29 mouse cellular contexts compared by ENCODE assay signal in genomic region chr9:108232908-108233307, GRCm38 (mm10).
"Had no signal": no experiment of that assay in that cellular context is flagged by ENCODE, and none has a peak within 500 bp of the region (broad histone marks: within the 10 kb centered on the region; RNA-seq: fewer than 3 reads in every experiment).

No protein-coding gene starts in this region.

- H3K4me2 ChIP-seq: limb, embryonic 12.5 days; limb, embryonic 13.5 days; limb, embryonic 15.5 days; liver, embryonic 12.5 days; liver, embryonic 13.5 days; liver, embryonic 15.5 days; lung, embryonic 14.5 days; lung, embryonic 15.5 days; midbrain, embryonic 11.5 days; midbrain, embryonic 12.5 days; midbrain, embryonic 13.5 days; midbrain, embryonic 15.5 days; neural tube, embryonic 12.5 days had no signal

- H3K9ac ChIP-seq: limb, embryonic 12.5 days; limb, embryonic 13.5 days; limb, embryonic 15.5 days; liver, embryonic 12.5 days; liver, embryonic 13.5 days; liver, embryonic 14.5 days; liver, embryonic 15.5 days; lung, embryonic 14.5 days; lung, embryonic 15.5 days; midbrain, embryonic 12.5 days; midbrain, embryonic 13.5 days; midbrain, embryonic 15.5 days; neural tube, embryonic 12.5 days had no signal

- H3K27ac ChIP-seq: left cerebral cortex, adult 2 months; limb, embryonic 10.5 days; limb, embryonic 12.5 days; limb, embryonic 13.5 days; limb, embryonic 15.5 days; liver, embryonic 12.5 days; liver, embryonic 13.5 days; liver, embryonic 14.5 days; liver, embryonic 15.5 days; lung, embryonic 15.5 days; macrophage; midbrain, embryonic 10.5 days; midbrain, embryonic 12.5 days; midbrain, embryonic 13.5 days; midbrain, embryonic 15.5 days; neural tube, embryonic 12.5 days had no signal

- H3K9me3 ChIP-seq: limb, embryonic 10.5 days; limb, embryonic 12.5 days; limb, embryonic 13.5 days; limb, embryonic 15.5 days; liver, embryonic 12.5 days; liver, embryonic 13.5 days; liver, embryonic 15.5 days; lung, embryonic 15.5 days; megakaryocyte, embryonic 14.5 days; midbrain, embryonic 10.5 days; midbrain, embryonic 12.5 days; midbrain, embryonic 13.5 days; midbrain, embryonic 15.5 days; neural tube, embryonic 12.5 days had no signal

- ATAC-seq: liver, embryonic 12.5 days; midbrain, embryonic 13.5 days; midbrain, embryonic 15.5 days; midbrain, embryonic 16.5 days had no signal

- H3K36me3 ChIP-seq: liver, embryonic 12.5 days; liver, embryonic 13.5 days; liver, embryonic 15.5 days; midbrain, embryonic 15.5 days had no signal

- H3K4me1 ChIP-seq: liver, embryonic 15.5 days; midbrain, embryonic 12.5 days; midbrain, embryonic 13.5 days; midbrain, embryonic 15.5 days; neural tube, embryonic 12.5 days had no signal

- H3K4me3 ChIP-seq: left cerebral cortex, adult 2 months; limb, embryonic 10.5 days; limb, embryonic 12.5 days; limb, embryonic 13.5 days; limb, embryonic 15.5 days; liver, embryonic 12.5 days; liver, embryonic 13.5 days; liver, embryonic 15.5 days; lung, embryonic 15.5 days; megakaryocyte, embryonic 14.5 days; midbrain, embryonic 10.5 days; midbrain, embryonic 12.5 days; midbrain, embryonic 13.5 days; midbrain, embryonic 15.5 days; myocyte; neural tube, embryonic 12.5 days had no signal

- H3K27me3 ChIP-seq: limb, embryonic 12.5 days; limb, embryonic 13.5 days; limb, embryonic 15.5 days; liver, embryonic 12.5 days; liver, embryonic 13.5 days; liver, embryonic 15.5 days; lung, embryonic 15.5 days; megakaryocyte, embryonic 14.5 days; midbrain, embryonic 12.5 days; midbrain, embryonic 13.5 days; midbrain, embryonic 15.5 days; neural tube, embryonic 12.5 days had no signal

- DNase-seq: left cerebral cortex, postnatal 4 days; liver; liver, embryonic 13.5 days; lung, adult 18-20 months; lung, adult 2 months; lung, embryonic 14.5 days; lung, postnatal 10 days; lung, postnatal 14 days; lung, postnatal 36 days; midbrain, embryonic 14.5 days had no signal
